Mouse (Mus musculus): Measurements from ENCODE around the gene 2810408A11Rik.

- TF ChIP-seq CTCF (IDR thresholded peaks at IDR 0.05; ENCODE audit: insufficient read depth, low read depth, low read length) (no peak), POLR2A (IDR thresholded peaks at IDR 0.05; ENCODE audit: insufficient read depth, low read depth, low read length) (no peak)
Observed at GRCm38 (mm10) chr11:69883066-69883465, 17.7 kb downstream of the 2810408A11Rik start.

Measured in olfactory bulb, adult 2 months (tissue).